In the genomic region with DNA sequence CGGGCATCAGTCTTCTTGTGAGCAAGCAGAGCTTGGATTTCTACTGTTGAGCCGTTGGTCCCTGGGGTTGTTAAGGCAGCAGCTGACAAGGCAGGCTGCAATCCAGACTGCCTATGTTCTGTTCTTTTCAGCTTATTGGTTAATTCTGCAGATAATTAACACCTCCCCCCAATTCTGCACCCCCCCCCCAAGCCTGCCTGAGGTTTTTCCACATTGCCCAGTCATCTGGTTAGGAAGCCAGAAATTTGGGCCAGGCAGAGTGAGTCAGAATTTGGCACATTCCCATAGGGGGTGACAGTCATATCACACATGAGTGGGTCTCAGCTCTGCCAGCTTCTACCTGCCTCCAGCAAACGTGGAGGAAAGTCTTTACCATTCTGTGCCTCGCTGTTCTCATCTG, we compare ENCODE assay signal across 14 mouse cellular contexts. TPM values are rescaled to one million over a fixed set of nuclear protein-coding genes. Genes with fewer than 3 reads are reported as not detected.
DNase-seq lines count a peak whose midpoint lies in the region; ATAC-seq and TF ChIP-seq lines count a peak whose summit lies in the region.
"Had no signal": no experiment of that assay in that cellular context is flagged by ENCODE, and none has a peak within 500 bp of the region (broad histone marks: within the 10 kb centered on the region; RNA-seq: fewer than 3 reads in every experiment).

No protein-coding gene starts in this region.

- no peaks in the 10 kb centered on the region for H3K36me3 ChIP-seq in midbrain, embryonic 11.5 days (ENCODE audit: control insufficient read depth, insufficient read depth, low read length)
- H3K36me3 ChIP-seq in midbrain, embryonic 10.5 days = no peaks in the 10 kb centered on the region
- H3K36me3 ChIP-seq in stomach, postnatal 0 days (ENCODE audit: control insufficient read depth, insufficient read depth, low read length) = no peaks in the 10 kb centered on the region

- no peak for TF ChIP-seq CTCF in stomach, postnatal 0 days (IDR thresholded peaks at IDR 0.05; ENCODE audit: low read depth)

- DNase-seq in cerebellum, adult 8-10 months = no peak
- DNase-seq in midbrain, embryonic 11.5 days (ENCODE audit: low spot score, missing footprints) = peak; percentile 4
- DNase-seq in midbrain, embryonic 10.5 days (ENCODE audit: low spot score) = no peak
- DNase-seq in cerebellum, postnatal 10 days = peak; percentile 78 to 79
- DNase-seq in layer of hippocampus, postnatal 10 days (ENCODE audit: low spot score in 2 of 2) = peak; percentile 43 to 49
- no peak for DNase-seq in neural tube, embryonic 10.5 days (ENCODE audit: extremely low spot score, low spot score)
- no peak for DNase-seq in stomach, postnatal 0 days (ENCODE audit: low spot score)
- DNase-seq: heart, adult 11 months; heart, postnatal 4 days; kidney, postnatal 14 days had no signal

- no peak overlapping the region for H3K4me3 ChIP-seq in midbrain, embryonic 11.5 days (ENCODE audit: low read depth, low read length)
- H3K4me3 ChIP-seq in midbrain, embryonic 10.5 days = no peak overlapping the region
- H3K4me3 ChIP-seq in stomach, postnatal 0 days (ENCODE audit: low read depth, low read length) = no peak overlapping the region

- H3K9me3 ChIP-seq in midbrain, embryonic 11.5 days (ENCODE audit: control insufficient read depth, low read length) = no peaks in the 10 kb centered on the region
- no peaks in the 10 kb centered on the region for H3K9me3 ChIP-seq in midbrain, embryonic 10.5 days (replicated peaks)
- no peaks in the 10 kb centered on the region for H3K9me3 ChIP-seq in stomach, postnatal 0 days (ENCODE audit: control insufficient read depth, low read length)

- no peaks in the 10 kb centered on the region for H3K27me3 ChIP-seq in midbrain, embryonic 11.5 days (ENCODE audit: control insufficient read depth, insufficient read depth, low read length)
- no peaks in the 10 kb centered on the region for H3K27me3 ChIP-seq in midbrain, embryonic 10.5 days (ENCODE audit: low read depth, poor library complexity, severe bottlenecking)
- no peaks in the 10 kb centered on the region for H3K27me3 ChIP-seq in stomach, postnatal 0 days (ENCODE audit: control insufficient read depth, insufficient read depth, low read length)

- H3K9ac ChIP-seq in midbrain, embryonic 11.5 days (ENCODE audit: low read length) = no peak overlapping the region
- H3K9ac ChIP-seq in stomach, postnatal 0 days (ENCODE audit: low read length) = no peak overlapping the region

- H3K4me1 ChIP-seq in midbrain, embryonic 11.5 days (ENCODE audit: control insufficient read depth, insufficient read depth, low read length) = no peaks in the 10 kb centered on the region
- peaks cover 20% of the 10 kb centered on the region for H3K4me1 ChIP-seq in midbrain, embryonic 10.5 days
- H3K4me1 ChIP-seq in stomach, postnatal 0 days (replicated peaks; ENCODE audit: control insufficient read depth, insufficient read depth) = no peaks in the 10 kb centered on the region

- TF ChIP-seq EP300 in stomach, postnatal 0 days (optimal IDR thresholded peaks at IDR 0.05) = no peak

- no peak overlapping the region for H3K27ac ChIP-seq in midbrain, embryonic 11.5 days (ENCODE audit: low read depth, low read length)
- no peak overlapping the region for H3K27ac ChIP-seq in midbrain, embryonic 10.5 days (replicated peaks)
- H3K27ac ChIP-seq in stomach, postnatal 0 days (replicated peaks) = no peak overlapping the region

- ATAC-seq in cerebellum, adult (ENCODE audit: insufficient number of reproducible peaks, low FRiP score, low TSS enrichment) = peak; percentile 62; the same call in 1 of the 2 replicates
- ATAC-seq in midbrain, embryonic 11.5 days (ENCODE audit: low FRiP score) = no peak
- no peak for ATAC-seq in stomach, postnatal 0 days (ENCODE audit: low FRiP score, low TSS enrichment)
- ATAC-seq: CD4-positive, CD25-positive, alpha-beta regulatory T cell, adult 4 months had no signal

- H3K4me2 ChIP-seq in midbrain, embryonic 11.5 days = no peak overlapping the region
- H3K4me2 ChIP-seq in stomach, postnatal 0 days (replicated peaks; ENCODE audit: low read depth) = no peak overlapping the region

- WGBS in midbrain, embryonic 11.5 days = 64% methylated on average over 4 of the region's 4 CpGs
- WGBS in midbrain, embryonic 10.5 days = 71% methylated on average over 4 of the region's 4 CpGs
- WGBS in stomach, postnatal 0 days = 50% methylated on average over 4 of the region's 4 CpGs

RNA-seq across cellular contexts. Expression of gene Lep, which starts 23.3 kb away (rescaled TPM):
- polyA plus RNA-seq in midbrain, embryonic 11.5 days (2014; fragmentation: Nextera tagmentation; extraction: Ambion mirVana) = not detected in 2 replicates
- not detected in 2 replicates for polyA plus RNA-seq in midbrain, embryonic 10.5 days (2016; fragmentation: Nextera tagmentation; extraction: Ambion mirVana)
- total RNA-seq in layer of hippocampus, postnatal 10 days (2021) = not detected
- polyA plus RNA-seq in stomach, postnatal 0 days (2015; fragmentation: Nextera tagmentation; extraction: Ambion mirVana) = not detected in 2 replicates
- polyA plus RNA-seq: CD4-positive, CD25-positive, alpha-beta regulatory T cell, adult 4 months; liver, adult 2 months; neural tube, embryonic 11.5 days had no signal

Comparison
In these comparisons a context has a peak if more than half of its experiments do, and no peak if none do; other contexts are left out.
1. DNase-seq: peak in midbrain, embryonic 11.5 days (single experiment), cerebellum, postnatal 10 days (2 of 2) and layer of hippocampus, postnatal 10 days (2 of 2); none in cerebellum, adult 8-10 months (single experiment), midbrain, embryonic 10.5 days (single experiment), neural tube, embryonic 10.5 days (single experiment) and stomach, postnatal 0 days (single experiment).